Mouse (Mus musculus) G1E-ER4 (cell line): ENCODE measurements around the gene Sept7. TPM values are rescaled to one million over a fixed set of nuclear protein-coding genes. Genes with fewer than 3 reads are reported as not detected.

ENCODE experiments used
- GATA1 ChIP-seq: IDR thresholded peaks from one replicate; pipeline ENCODE4 v1.8.0; 2012; ENCODE audit warnings: low read length, inconsistent platforms
- polyA plus RNA-seq: library from polyadenylated mRNA; stranded (reverse); fragments of >175 nt; gene quantifications from 2 replicates; pipeline ENCODE4 v1.2.3, GENCODE M21; 2012

Sept7 gene
- polyA plus RNA-seq, 1 experiment = 11.9 TPM

DNA sequence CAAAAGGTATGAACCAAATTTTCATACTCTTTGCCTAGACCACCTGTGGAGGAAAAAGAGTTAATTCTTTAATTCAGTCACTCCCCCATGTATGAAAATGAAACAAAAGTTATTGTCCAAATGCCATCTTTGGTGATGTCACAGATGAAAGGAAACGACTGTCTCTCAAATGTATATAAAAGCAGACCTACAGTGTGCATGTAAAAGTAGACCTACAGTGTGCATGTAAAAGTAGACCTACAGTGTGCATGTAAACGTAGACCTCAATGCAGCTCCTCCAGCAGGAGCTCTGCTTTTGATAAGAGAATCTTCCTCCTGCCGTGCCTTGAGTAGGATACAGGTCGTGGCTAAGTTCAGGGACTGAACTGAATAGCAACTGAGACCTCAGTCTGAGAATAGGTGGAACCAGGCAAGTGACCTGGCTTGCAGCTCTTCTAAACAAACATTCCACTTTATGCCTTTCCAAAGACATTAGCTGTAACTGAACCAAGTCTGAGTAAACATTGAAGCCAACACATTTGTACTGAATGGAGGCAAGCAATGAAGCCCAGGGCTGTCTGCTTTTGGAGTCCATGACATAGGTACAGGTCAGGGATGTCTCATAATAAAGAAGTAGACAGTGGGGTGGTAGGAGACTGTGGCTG is 75.6 kb downstream of the Sept7 start:
- TF ChIP-seq GATA1 = no peak

DNA sequence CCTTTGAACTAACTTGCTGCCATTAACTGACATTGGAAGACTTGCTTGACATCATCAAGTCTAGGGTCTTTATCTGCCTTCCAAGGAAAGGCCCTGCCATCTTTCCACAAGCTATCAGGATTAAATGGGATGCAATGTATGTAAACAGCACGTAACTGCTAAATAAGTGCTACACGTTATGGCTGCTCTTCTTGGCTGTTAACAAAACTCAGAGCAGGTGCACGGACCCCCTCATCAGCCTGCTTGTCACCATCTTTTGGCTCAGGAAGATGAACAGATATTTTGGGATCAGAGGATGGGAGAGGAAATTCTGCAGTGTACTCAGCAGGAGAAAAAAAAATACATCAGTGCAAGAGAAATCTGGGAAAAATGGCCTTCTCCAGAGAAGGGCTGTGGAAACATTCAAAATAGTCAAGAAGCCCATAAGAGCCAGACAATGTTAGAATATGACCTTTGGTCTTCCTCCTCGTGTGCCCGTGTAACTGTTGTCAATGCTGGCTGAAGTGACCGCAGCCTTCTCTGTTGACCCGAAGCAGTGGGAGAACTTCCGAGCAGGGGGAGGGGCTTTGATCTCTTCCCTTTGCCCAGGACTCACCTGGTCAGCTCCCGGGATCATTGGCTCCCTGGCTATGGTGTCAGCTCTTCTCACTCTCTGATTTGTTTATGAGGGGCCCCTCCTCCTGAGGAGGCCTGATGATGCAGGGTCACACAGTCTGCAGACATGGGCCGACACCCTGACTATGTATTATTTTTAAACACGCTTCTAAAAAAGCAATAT is 76.9 kb downstream of the Sept7 start:
- TF ChIP-seq GATA1 = no peak

DNA sequence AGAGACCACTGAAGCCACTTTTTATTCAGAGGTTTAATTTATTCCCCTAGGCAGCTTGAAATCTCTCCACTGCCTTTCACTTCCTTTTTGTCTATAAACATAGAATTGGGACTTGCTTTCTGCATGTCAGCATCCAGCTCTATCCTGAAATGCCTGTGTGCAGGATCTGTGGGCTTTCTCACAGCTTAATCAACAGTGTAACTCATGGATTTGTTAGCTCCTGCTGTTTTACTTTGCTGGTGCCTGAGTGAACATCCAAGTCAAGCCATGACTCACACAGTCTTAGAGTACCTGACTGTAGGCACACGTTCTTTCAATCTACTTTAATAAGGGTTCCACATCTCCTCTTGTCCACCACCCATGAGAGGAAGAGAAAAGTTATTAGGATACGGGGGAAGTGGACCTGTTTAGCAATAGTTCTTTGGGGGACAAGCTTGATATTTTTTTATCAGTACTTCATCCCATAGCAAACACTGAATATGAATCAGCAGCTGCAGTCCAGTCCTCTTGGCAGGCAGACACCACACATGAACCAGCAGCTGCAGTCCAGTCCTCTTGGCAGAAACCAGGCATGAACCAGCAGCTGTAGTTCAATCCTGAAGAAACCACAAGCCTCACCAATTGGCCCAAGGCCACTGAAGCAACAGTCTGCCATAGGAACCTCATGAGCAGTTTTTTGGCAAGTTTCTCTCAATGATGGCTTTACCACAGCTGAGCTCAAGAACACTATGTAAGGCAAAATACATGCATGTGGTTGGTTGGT is 85.4 kb downstream of the Sept7 start:
- no peak for TF ChIP-seq GATA1

DNA sequence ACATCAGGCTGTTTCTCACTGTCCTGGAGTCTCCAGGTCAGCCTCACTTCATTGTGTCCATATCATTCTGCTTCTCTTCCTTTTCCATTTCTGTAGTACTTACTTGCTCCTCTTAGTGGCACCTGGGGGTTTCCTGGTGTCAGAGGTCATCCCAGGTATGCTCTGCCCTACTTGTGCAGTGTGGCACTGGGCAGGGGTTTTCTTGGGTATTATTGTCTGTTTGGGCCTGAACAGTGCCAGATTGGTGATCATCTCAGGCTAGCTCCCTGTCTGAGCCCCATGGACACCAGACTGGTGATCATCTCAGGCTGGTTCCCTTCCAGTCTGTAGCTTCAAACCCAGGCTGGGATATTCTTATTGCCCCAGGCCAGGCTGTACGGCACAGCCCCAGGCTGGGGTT is 88.2 kb downstream of the Sept7 start:
- no peak for TF ChIP-seq GATA1

DNA sequence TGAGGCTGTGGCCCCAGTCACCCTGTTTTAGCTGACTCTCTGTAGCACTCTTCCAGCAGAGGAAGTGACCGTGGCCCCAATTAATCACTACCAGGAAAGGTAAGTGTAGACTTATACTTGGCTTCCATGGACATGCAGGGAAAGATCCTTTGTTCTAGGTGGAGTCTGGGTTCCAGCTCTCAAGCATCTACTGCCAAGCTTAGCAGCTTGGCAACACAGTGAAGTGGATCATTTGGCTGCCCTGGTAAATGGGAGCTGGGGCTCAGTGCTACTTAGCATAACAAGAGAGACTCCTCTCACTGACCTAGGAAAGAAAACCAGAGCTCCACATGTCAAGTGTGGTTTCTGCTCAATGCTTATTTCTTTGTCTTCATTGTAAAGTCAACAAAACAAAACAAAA is 101.5 kb downstream of the Sept7 start:
- TF ChIP-seq GATA1 = no peak

DNA sequence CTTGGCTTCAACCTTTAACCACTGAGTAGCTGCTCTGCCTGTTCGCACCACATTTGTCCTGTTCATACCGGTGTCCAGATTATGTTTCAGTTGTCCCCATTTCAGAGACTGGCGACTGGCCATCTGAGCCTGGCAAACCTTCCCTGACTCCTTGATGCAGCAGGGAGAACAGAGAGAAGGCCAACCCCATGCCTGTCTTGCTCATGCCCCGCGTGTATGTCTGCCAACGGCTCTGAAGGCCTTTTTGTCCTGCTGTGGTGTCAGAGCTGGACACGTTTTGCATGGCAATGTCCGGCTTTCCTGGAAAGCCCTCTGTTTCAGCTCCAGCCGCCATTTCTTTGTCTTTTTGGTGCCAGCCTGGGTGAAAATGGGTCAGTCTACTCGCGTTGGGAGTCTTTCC is 103.6 kb downstream of the Sept7 start:
- no peak for TF ChIP-seq GATA1

DNA sequence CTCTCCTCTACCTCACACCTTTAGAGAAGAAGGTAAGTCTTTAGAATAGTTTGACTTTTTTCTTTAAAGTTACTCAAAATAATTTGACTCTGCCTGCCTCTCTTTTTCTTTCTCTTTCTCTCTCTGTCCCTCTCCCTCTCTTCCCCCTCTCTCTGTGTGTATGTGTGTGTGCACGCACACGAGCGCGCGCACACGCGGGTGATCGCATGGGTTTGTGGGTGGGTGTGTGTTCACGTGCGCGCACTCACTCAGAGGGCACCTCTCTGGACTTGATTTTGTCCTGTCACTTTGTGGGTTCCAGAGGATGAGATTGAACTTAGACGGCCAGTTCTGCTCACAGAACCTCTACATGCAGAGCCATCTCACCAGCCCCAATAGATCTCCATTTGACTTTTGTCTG is 105.3 kb downstream of the Sept7 start:
- no peak for TF ChIP-seq GATA1

DNA sequence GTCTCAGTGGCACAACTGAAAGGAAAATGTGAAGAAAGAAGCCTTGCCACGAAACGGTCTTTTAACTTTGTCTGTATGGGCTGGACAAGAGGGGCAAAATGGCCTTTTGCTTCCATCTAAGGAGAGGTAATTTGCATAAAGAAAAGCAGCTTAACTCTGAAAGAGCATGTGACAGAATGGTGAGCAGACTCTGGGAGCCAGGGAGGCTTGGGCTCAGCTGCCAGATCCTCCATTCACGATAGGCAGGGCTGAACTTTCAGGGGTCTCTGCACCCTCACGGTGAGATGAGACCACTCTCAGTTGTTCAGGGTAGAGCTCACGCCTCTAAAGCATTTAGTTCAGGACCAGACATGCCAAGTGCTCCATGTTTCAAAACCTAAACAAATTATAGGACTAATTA is 105.8 kb downstream of the Sept7 start:
- TF ChIP-seq GATA1 = no peak

Other genes with a start within 250 kb of the Sept7 start
- gene Gm10181, start 163.0 kb upstream of the Sept7 start, polyA plus RNA-seq = not detected in 2 replicates
- 21.5 and 22.7 TPM in 2 replicates for gene Herpud2, start 100.6 kb upstream of the Sept7 start, polyA plus RNA-seq
- 0.02 and 0.06 TPM in 2 replicates for gene Eepd1, start 229.1 kb downstream of the Sept7 start, polyA plus RNA-seq